Mouse (Mus musculus) lung, adult 2 months (tissue): ENCODE results near the gene Gpr19. TPM values are rescaled to one million over a fixed set of nuclear protein-coding genes. Genes with fewer than 3 reads are reported as not detected.

Experiments used
- DNase-seq: peaks from one replicate; pipeline ENCODE4 v3.0.0; 2022
- H3K4me1 ChIP-seq: fragments of 200-500 bp; 2 replicates; pipeline ENCODE4 v1.6.1; 2011; ENCODE audit warnings: low read length; ENCODE audit not compliant: control insufficient read depth, insufficient read depth
- H3K4me3 ChIP-seq: fragments of 200-500 bp; replicated peaks from 2 replicates; pipeline ENCODE3; 2011; ENCODE audit warnings: low read depth, mild to moderate bottlenecking, control low read depth, low read length; ENCODE audit errors: extremely low read depth
- CTCF ChIP-seq: fragments of 200-500 bp; IDR thresholded peaks from 2 replicates; pipeline ENCODE4 v1.5.1; 2011; ENCODE audit warnings: mild to moderate bottlenecking, low read length, control low read depth; ENCODE audit not compliant: insufficient read depth
- POLR2A ChIP-seq: fragments of 200-500 bp; IDR thresholded peaks from 2 replicates; pipeline ENCODE4 v1.6.1; 2011; ENCODE audit warnings: low read depth, mild to moderate bottlenecking, control low read depth, low read length, borderline replicate concordance; ENCODE audit errors: extremely low read depth
- WGBS: fragments of 180-500 bp; shearing (Covaris S2); methylation state at CpG from one replicate; pipeline ENCODE4 v1.1.7; 2018; 5-methylcytosine and 5-hydroxymethylcytosine counted together
- polyA plus RNA-seq: library from polyadenylated mRNA; depleted of rRNA; stranded (reverse); fragments of >200 nt; gene quantifications from 2 replicates; pipeline ENCODE4 v1.2.3, GENCODE M21; 2012

The Gpr19 gene
- polyA plus RNA-seq, 1 experiment = 6.0 TPM

DNA sequence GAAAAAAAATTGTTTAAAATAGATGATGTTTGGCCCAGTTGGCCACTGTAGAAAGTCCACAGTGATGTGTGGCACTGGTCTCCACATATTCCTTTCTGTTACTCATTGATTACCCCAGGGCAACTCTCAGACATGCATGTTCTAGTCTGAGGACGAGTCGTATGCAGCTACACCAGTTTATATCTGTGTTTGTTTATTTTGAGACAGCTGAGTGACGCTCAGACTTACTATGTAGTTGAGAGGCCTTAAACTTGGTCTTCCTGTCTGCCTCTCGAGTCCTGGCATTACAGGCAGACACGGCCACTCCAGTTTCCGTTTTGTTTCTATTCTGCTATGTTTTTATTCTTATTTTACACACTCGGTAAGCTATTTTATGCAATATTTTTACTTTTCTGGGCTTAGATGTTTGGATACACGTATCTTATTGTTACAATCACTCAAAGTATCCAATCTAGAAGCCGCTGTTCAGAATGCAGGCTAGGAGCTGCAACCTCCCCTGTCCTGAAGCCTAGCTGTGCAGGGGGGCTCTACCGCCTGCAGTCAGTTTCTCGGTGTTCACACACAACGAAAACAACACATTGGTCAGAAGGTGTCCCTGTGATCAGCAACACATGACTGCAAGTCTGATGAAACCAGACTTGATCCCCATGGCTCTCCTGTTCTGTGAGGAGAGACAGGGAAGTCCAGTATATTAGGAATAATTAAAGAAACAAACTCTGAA, 34.3 kb upstream of the Gpr19 start:
- no peak for DNase-seq
- WGBS = 21% methylated on average over 12 of the region's 12 CpGs
- Histone ChIP-seq H3K4me3 (no peak overlapping the region), H3K4me1 (0 out of 2 replicates have a peak, but pooled peaks cover 2% of the 10 kb centered on the region)
- no peak for TF ChIP-seq CTCF
- no peak for TF ChIP-seq POLR2A

DNA sequence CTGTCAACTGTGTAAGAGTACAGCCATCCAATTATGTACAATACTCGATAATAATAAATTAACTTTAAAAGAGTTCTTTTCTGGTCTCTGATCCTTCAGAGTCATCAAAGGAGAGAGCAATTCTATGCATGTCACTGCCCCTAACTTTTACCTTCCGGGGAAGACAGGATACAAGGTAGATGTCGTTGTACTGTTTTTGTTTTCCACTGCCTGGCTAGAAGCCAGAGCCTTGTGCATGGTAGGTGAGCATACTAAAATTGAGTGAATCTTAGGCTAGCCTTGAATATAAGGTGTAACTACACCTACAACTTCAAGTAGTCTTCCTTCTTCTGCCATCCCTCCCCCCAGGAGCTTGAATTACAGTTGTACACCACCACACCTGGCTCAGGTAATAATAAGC, 32.8 kb upstream of the Gpr19 start:
- TF ChIP-seq POLR2A (no peak), CTCF (no peak)
- no peak overlapping the region for H3K4me3 ChIP-seq
- H3K4me1 ChIP-seq = 0 out of 2 replicates have a peak, but pooled peaks cover 2% of the 10 kb centered on the region
- no peak for DNase-seq
- WGBS = 66% methylated on average over 3 of the region's 3 CpGs

DNA sequence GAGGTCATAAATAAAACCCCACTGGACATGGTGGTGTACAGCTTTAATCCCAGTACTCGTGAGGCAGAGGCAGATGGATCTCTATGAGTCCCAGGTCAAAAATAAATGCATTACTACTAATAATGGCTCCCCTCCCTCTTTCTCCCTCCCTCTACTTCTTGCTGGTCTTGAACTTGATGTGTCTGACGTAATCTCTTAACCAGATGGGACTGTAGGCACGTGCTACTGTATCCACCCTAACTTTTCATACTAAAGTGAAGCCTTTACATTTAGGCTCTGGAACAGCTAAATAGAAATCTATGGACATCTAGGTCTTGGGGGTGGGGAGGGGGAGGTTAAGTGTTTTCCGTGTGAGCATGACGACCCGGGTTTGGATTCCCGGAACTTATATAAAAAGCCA, 32.0 kb upstream of the Gpr19 start:
- TF ChIP-seq CTCF (no peak), POLR2A (no peak)

DNA sequence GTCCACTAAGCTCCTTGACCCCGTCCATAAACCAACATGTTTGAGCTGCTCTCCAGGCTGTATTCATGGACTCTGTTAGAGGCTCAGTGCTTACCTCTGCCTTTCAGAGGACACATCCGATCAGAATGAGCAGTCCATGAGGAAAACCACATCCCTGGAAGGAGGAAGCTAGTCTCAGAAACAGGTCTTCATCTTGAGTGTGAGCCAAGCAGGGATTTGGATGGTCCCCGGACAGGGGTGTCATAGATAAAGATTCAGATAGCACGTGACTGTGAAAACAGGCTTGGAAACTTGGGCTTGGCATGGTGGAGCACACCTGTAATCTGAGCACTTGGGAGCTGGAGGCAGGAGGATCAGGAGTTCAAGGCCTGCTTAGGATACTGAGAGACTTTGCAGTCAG, 31.5 kb upstream of the Gpr19 start:
- Histone ChIP-seq H3K4me3 (no peak overlapping the region), H3K4me1 (0 out of 2 replicates have a peak, but pooled peaks cover 2% of the 10 kb centered on the region)
- no peak for DNase-seq
- WGBS = 32% methylated on average over 4 of the region's 4 CpGs
- no peak for TF ChIP-seq CTCF
- no peak for TF ChIP-seq POLR2A

More for the DNA sequence above, 32.0 kb upstream of the Gpr19 start:
- no peak overlapping the region for H3K4me3 ChIP-seq
- 0 out of 2 replicates have a peak, but pooled peaks cover 2% of the 10 kb centered on the region for H3K4me1 ChIP-seq
- WGBS = 71% methylated on average over 7 of the region's 7 CpGs
- no peak for DNase-seq

DNA sequence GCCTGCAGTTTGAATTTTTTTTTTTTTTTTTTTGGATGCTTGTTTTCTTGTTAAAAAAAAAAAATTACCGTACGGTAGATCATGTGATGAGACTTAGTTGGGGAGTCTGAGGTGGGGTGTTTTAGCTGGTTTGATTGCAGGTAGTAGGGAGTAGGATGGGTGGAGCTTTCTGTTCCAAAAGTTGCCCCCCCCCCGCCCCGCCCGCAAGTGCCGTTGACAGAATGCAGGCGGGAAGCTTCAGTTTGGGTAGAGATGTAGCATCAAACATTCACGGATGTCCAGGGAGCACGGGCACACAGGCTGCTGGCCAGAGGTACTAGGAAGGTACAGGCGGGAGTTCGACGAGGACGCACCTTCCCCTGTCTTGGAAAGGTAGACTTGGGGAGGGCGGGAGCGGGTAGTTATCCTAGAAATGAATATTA, 30.5 kb upstream of the Gpr19 start:
- H3K4me3 ChIP-seq = peak overlapping the region; percentile 49
- no peak for TF ChIP-seq CTCF
- no peak for TF ChIP-seq POLR2A
- 2% methylated on average over 15 of the region's 15 CpGs for WGBS
- peak; percentile 50 for DNase-seq
- 0 out of 2 replicates have a peak, but pooled peaks cover 2% of the 10 kb centered on the region for H3K4me1 ChIP-seq

DNA sequence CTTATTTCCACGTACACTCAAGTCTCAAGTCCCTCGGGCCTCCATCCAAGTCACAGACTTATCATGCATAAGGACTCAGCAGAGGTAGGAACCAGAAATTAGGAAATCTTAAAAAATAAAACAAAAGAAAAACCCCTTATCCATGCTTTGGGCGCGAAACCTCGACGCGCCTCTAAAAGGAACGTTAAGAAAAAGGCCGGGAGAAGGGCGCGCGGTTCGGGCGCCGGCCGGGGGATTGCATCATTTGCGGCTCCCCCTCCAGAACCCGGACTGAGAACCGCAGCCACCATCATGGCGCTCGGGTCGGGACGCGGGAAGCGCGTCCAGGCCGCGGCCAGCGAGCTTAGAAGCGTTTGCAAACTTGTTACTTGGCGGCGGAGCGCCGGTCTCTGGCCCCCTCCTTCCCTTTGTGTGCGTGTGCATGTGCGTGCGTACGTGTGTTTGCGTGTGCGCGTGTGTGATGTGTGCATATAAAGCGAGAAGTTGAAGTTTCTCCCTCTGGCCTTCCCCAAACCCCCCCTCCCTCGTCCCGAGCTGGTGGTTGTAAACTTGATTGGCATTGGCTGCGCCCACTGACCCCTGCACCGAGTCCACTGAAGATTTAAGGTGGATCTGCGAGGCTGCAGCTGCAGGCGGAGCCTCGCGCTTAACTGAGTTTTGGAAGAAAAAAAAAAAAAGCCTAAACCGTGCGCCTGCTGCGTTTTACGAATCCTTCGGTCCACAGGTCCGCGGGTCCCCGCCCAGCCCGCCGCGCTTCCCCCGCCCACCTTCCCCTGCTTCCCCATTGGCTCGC, 29.9 kb upstream of the Gpr19 start:
- H3K4me1 ChIP-seq = 0 out of 2 replicates have a peak, but pooled peaks cover 2% of the 10 kb centered on the region
- H3K4me3 ChIP-seq = peak overlapping the region; percentile 85
- TF ChIP-seq POLR2A = peak; percentile 90; the same call in 1 of the 2 replicates
- TF ChIP-seq CTCF = no peak
- DNase-seq = peak; percentile 81
- WGBS = under 1% methylated on average over 63 of the region's 63 CpGs

DNA sequence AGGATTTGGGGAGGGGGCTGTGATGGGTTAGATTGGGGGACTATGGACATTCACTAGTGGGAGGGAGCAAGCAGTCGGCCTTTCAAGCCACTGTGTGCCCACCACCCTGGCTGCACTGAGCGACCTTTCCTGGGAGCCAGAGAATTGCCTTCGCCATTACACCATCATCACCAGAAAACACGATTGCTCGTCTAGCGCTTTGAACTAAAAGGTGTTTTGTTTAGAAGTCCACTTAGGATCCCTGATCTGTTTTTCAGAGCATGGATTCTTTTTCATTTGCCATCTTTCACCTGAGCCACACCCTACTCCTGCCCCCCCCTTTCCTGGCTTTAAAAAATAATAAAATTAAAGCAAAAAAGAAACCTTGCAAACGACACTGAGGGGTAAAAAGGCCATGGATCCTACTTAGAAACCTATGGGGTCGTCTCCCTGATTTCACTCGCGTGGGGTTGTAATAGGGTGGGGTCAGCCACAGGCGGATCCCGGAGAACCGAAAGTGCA, 29.3 kb upstream of the Gpr19 start:
- TF ChIP-seq CTCF (no peak), POLR2A (no peak)
- 2% methylated on average over 13 of the region's 13 CpGs for WGBS
- no peak for DNase-seq
- H3K4me1 ChIP-seq = no peaks in the 10 kb centered on the region
- H3K4me3 ChIP-seq = peak overlapping the region; percentile 85

DNA sequence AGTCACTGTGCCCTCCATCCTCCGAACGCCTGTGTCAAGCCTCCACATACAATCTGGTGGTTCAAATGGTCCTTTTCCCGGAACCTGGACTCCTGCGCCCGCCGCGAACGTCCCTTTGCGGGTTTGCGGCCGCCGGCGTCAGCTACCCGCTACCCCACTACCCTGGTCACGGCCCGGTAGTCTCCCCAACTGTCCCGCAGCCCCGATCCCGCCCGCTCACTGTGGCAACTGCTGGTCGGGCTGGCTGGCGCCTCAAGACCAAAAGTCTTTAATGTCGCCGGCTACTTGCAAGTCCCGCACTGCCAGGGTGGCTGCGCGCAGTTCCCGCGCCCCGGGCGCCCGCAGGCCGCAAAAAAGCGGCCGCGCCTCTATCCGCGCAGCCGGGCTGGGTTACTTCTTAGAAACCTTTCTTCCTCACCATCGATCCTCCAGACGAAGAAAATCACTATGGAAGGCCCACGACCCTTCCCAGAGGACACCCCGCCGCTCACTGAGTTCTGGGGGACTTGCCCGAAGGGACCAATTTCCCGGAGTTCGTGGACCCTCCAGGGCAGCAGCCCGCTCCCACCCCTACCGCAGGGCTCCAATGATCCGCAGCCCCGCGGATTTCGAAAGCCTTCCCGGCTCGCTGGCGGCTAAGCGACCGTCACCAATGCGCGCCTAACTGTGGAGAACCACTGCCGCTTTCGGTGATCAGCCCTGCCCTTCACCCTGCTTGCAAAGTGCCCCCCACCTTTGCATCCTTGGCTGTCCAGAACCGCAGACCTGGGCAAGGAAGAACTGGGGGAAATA, 28.6 kb upstream of the Gpr19 start:
- no peaks in the 10 kb centered on the region for H3K4me1 ChIP-seq
- H3K4me3 ChIP-seq = peak overlapping the region; percentile 85
- no peak for TF ChIP-seq POLR2A
- TF ChIP-seq CTCF = no peak
- peak; percentile 76 for DNase-seq
- under 1% methylated on average over 63 of the region's 63 CpGs for WGBS

DNA sequence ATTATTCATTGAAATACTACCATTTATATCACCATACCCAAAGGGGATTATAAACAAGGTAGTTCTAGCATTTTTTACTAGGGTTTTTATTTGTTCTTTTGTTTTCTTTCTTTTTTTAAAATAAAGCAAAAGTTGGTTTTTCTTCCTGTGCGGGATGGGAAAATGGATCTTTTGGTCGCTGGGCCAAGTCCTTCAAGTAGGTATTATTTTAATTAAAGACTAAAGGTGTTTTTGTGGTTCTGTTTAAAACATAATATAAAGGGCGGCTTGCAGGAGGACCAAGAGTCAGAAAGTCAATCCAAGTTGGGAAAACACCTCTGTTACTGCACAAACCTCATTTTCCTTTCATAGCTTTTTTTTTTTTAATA, 27.9 kb upstream of the Gpr19 start:
- TF ChIP-seq POLR2A = no peak
- TF ChIP-seq CTCF = no peak
- peak overlapping the region; percentile 85 for H3K4me3 ChIP-seq
- WGBS = 44% methylated on average over 3 of the region's 3 CpGs
- H3K4me1 ChIP-seq = no peaks in the 10 kb centered on the region
- no peak for DNase-seq
